Mouse (Mus musculus) brain, adult 10 weeks (tissue): ENCODE results near the gene Olfr697. TPM values are rescaled to one million over a fixed set of nuclear protein-coding genes. Genes with fewer than 3 reads are reported as not detected.

Experiments used
- polyA plus RNA-seq: library from polyadenylated mRNA; stranded (reverse); fragments of 350-450 nt; fragmentation: Illumina TruSeq; extraction: RNeasy Lipid Tissue Mini Kit (QIAGEN cat#74804); gene quantifications from one replicate; pipeline ENCODE4 v1.2.3, GENCODE M21; 2015; ENCODE audit warnings: low read depth, low replicate concordance

Olfr697 gene
- polyA plus RNA-seq, result not detected

GRCm38 (mm10) chr7:106742343-106742742, at the start of gene Olfr697:
Olfr697 (minus strand) TSS chr7:106742443.

GRCm38 (mm10) chr7:106755297-106755696, 13.1 kb upstream of the Olfr697 start, which contains the start of gene Olfr698:
Olfr698 (minus strand) TSS chr7:106755397.

GRCm38 (mm10) chr7:106716296-106716695, 25.9 kb downstream of the Olfr697 start, which contains the start of gene Olfr695:
Olfr695 (minus strand) TSS chr7:106716396.

GRCm38 (mm10) chr7:106691714-106692113, 50.5 kb downstream of the Olfr697 start, which contains the start of gene Olfr694:
Olfr694 (minus strand) TSS chr7:106691814.

Other genes with a start within 250 kb of the Olfr697 start
- not detected for gene Olfr693, start 61.9 kb downstream of the Olfr697 start, polyA plus RNA-seq
- gene Olfr694, start 50.6 kb downstream of the Olfr697 start, polyA plus RNA-seq, result not detected
- not detected for gene Olfr695, start 26.0 kb downstream of the Olfr697 start, polyA plus RNA-seq
- not detected for gene Olfr698, start 13.0 kb upstream of the Olfr697 start, polyA plus RNA-seq
- gene Olfr699, start 50.8 kb upstream of the Olfr697 start, polyA plus RNA-seq, result not detected
- not detected for gene Olfr700, start 66.4 kb upstream of the Olfr697 start, polyA plus RNA-seq
- not detected for gene Olfr701, start 71.7 kb upstream of the Olfr697 start, polyA plus RNA-seq
- gene Olfr702, start 91.5 kb upstream of the Olfr697 start, polyA plus RNA-seq, result not detected
- not detected for gene Olfr703, start 100.9 kb upstream of the Olfr697 start, polyA plus RNA-seq
- not detected for gene Olfr704, start 120.7 kb upstream of the Olfr697 start, polyA plus RNA-seq
- not detected for gene Olfr705, start 134.4 kb upstream of the Olfr697 start, polyA plus RNA-seq
- not detected for gene Olfr706, start 145.7 kb upstream of the Olfr697 start, polyA plus RNA-seq
- not detected for gene Olfr707, start 158.8 kb upstream of the Olfr697 start, polyA plus RNA-seq
- not detected for gene Olfr1532-ps1, start 165.6 kb upstream of the Olfr697 start, polyA plus RNA-seq
- not detected for gene Olfr709-ps1, start 189.8 kb upstream of the Olfr697 start, polyA plus RNA-seq
- not detected for gene Olfr710, start 205.9 kb upstream of the Olfr697 start, polyA plus RNA-seq
- gene Olfr6, start 221.5 kb upstream of the Olfr697 start, polyA plus RNA-seq, result not detected
- not detected for gene Olfr711, start 233.0 kb upstream of the Olfr697 start, polyA plus RNA-seq